Mouse (Mus musculus) frontal cortex, postnatal 14 days (tissue): ENCODE measurements at regions not wholly inside any gene's neighbourhood (a gene's known extent, or its start where the extent isn't known, plus 50 kb on each side); places are given as distances from the start of the nearest gene placed in this dataset.

ENCODE experiments used
- DNase-seq, 2 experiments: peaks; one replicate each; pipeline ENCODE4 v3.0.0; 2022; ENCODE audit warnings: low spot score in 2 of 2

DNA sequence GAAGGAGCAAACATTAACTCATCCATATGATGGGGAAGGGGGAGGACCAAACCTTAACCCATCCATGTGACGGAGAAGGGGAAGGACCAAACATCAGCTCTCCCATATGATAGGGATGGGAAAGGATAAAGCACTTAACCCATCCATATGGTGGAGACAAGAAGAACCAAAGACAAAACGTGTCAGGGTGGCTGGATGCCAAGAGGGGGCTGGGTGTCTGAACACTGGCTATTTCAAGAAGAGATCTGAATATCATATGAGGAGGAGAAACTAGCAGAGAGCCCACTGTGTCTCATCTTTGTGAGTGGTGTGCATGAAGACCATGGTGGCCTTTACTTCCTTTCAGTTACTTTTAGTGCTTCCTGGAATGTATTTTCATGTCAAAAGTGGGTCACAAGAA is 207.0 kb downstream of the Rplp1 start:
- no peak for DNase-seq

GRCm38 (mm10) chr9:61706263-61706755 is 208.0 kb downstream of the Rplp1 start:
- DNase-seq: no peak

GRCm38 (mm10) chr9:61705586-61706233 is 208.6 kb downstream of the Rplp1 start:
- peak; percentile 60 to 63 for DNase-seq

GRCm38 (mm10) chr9:61703301-61703700 is 211.0 kb downstream of the Rplp1 start:
- no peak for DNase-seq

GRCm38 (mm10) chr9:61702280-61702966 is 211.9 kb downstream of the Rplp1 start:
- no peak for DNase-seq

DNA sequence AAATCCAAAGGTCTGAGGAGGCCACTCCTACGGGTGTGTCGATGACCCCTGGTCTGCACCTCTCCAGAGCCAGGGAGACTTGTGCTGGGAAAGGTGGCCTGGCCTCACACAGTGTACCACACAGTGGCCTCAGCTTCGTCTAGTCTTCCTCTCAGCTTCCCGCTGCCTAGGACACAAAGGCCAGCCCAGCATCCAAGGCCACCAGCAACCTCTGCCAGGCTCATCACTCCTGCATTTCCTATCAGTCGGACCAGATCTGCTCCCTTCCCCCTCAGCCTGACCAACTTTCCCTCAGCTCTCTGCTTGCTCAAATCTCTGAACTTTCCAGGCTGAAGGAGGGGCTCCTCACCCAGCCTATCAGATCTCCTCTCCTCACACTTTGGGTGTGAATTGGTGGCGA is 213.8 kb downstream of the Rplp1 start:
- DNase-seq: no peak

GRCm38 (mm10) chr9:61699618-61700017 is 214.7 kb downstream of the Rplp1 start:
- no peak for DNase-seq

- peak; percentile 42 to 56 for DNase-seq
Observed at GRCm38 (mm10) chr9:61697959-61698358, 216.4 kb downstream of the Rplp1 start.

DNA sequence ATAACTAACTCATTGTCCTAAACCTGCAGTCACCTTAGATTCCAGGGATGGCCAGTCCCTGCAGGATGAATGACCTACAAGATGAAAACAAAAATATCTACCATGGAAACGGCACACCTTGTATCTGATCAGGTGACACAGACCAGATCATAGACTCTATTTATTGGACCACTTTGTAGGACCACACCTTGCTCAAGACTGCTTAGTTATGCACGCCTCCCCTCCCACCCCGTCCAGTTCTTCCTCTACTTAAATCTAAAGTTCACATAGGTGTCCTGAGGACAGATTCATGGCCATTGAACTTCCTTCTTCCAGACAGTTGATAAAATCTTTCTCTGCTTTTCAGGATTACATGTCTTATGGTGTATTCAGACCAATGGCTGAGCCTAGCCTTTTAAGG is 217.5 kb downstream of the Rplp1 start:
- no peak for DNase-seq

- no peak for DNase-seq
Observed at GRCm38 (mm10) chr9:61695821-61696220, 218.5 kb downstream of the Rplp1 start.

DNA sequence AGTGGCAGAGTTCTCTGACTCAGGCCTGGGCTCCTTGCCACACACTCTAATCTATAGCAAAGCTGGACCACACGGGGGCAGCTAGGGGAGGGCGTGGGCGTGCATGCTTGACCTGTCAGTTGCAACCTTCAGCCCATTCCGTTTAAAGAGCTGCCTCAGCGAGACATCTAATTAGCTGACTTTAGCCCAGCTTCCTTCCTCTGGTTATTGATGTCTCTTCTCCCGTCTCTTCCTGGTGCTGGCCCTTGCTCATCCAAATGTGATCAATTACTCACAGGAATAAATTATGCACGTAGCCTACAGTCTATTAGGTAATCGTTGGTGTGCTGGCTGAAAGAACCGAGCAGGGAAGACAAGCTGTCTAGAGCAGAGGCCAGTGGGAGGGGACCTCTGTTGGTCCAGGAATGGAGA is 219.0 kb downstream of the Rplp1 start:
- no peak for DNase-seq

DNA sequence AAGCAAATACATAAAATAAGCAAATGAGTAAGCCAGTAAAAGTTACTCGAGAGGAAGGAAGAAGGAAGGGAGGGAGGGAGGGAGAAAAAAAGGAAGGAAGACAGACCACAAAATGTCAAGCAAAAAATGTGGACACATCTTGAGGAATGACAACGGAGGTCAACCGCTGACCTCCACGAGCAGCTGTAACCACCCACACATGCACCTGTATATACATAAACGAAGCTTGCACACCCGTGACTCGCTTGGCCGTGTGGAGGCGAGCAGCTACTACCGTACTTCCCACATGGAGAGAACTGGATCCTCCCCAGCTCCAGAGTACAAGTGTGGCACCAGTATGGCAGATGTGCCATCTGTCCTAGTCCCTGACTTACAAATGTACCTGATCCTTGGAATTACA is 220.1 kb downstream of the Rplp1 start:
- no peak for DNase-seq

DNA sequence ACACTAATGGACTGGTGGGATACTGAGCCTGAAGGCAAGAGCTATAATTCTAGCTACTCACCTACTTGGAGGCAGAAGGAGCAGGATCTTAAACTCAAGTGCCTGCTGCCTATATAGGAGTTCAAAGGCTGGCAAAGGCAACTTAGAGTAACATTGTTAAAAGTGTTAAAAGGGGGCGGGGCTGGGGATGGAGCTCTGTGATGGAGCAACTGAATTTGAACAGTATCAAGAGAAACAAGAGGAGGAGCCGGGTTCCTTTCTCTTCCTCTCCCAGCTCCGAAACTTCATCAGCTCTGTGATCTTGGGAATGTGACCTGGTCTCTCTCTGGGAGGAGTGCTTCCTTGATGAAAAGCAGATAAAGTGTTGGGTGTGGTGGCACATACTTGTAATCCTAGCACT is 223.6 kb downstream of the Rplp1 start:
- no peak for DNase-seq

DNA sequence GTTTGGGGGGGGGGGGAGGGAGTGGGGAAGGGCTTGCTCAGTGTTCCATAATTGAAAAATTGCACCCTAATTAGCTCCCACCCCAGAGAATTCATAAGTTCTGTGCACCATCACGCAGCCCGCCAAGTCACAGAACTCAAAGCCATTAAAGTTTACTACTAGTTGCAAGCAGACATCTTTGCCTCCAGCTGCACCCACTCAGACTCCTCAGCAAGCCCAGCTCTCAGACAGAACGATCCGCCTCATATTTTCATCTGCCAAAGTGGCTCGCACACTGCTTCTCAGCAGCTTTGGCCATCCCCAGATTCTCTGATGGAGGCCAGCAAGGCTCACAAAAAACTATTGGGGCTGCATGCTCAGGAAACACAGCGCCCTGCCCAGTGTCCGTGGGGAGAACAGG is 224.4 kb downstream of the Rplp1 start:
- DNase-seq: no peak

DNA sequence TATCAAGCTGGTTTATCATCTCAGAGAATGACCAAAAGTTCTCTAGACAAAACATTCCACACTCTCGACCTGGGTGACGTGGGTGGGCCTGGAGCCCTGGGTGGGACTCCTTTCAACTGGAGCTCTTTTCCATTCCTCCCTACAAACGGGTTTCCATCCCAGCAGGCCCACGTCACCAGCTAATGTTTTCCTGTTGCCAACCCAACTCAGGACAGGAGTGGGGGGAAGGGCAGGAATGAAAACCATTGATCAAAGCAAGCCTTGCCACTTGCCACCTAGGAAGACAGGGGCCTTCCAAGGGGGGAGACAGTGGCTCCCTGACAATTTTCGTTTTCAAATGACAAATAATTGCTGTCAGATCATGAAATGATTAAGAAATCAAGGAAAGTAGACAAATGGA is 224.8 kb downstream of the Rplp1 start:
- no peak for DNase-seq

GRCm38 (mm10) chr9:61683557-61683956 is 230.8 kb downstream of the Rplp1 start:
- no peak for DNase-seq

GRCm38 (mm10) chr9:61682744-61683259 is 231.5 kb downstream of the Rplp1 start:
- DNase-seq: no peak

DNA sequence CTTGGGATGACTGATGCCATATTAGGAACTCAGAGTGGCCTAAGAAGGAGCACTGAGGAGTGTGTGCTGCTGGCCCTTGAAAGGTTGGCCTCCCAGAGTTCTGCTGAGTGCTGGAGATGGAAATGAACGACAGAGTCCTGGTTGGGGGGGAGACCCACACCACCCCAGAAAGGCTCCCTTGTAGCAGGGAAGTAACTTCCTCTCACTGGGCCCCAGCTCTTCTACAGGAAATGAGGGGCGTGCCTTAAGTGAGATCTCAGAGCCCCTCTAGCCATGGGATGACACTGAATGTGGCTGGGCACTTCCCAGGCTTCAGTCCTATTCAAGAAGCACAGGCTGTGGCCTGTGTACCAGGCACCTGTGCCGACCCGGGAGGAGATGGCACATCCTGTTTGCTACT is 232.0 kb downstream of the Rplp1 start:
- DNase-seq: no peak

- no peak for DNase-seq
Observed at GRCm38 (mm10) chr9:61681406-61681805, 232.9 kb downstream of the Rplp1 start.

- no peak for DNase-seq
Observed at GRCm38 (mm10) chr9:61680911-61681311, 233.4 kb downstream of the Rplp1 start.

DNA sequence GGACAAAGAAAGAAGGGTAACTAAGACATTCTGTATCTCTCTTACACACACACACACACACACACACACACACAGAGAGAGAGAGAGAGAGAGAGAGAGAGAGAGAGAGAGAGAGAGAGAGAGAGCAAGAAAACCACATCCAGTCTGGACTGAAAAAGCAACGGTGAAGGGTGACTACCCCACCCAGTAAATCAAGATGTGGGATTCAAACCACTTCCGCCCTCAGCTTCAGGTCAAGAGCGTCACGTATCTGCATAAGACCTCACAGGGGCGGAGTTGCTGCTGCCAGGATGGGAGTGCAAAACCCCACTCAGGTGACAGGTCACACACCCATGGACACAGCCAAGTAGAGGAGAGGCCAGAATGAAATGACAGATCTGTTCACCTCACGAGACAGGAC is 234.7 kb downstream of the Rplp1 start:
- DNase-seq: no peak

DNA sequence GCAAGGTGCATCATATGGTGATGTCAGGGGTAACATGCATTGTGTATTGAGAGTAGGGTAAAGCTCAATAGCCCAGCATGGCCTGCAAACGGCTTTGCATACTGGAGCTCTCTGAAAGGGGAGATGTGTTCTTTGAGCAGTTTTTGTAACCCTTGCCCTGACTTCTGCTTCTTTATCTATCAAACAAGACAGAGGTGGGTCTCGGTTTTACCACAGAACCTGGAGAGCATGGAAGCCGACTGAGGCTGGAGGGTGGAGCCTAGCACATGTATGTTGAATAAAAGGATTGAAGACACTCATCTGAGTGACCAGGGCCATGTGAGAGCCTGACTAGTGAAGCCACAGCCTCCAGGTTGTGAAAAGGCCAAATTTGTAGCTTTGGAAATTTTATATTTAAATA is 236.7 kb downstream of the Rplp1 start:
- no peak for DNase-seq

- peak; percentile 76 to 79 for DNase-seq
Observed at GRCm38 (mm10) chr9:61677037-61677436, 237.3 kb downstream of the Rplp1 start.
